Mouse (Mus musculus) embryonic facial prominence, embryonic 10.5 days (tissue): Measurements from ENCODE around the gene Gabrg3. TPM values are rescaled to one million over a fixed set of nuclear protein-coding genes. Genes with fewer than 3 reads are reported as not detected.

Source experiments
- DNase-seq: peaks from one replicate; pipeline ENCODE4 v3.0.0-alpha.2; 2017; ENCODE audit warnings: low spot score
- H3K27ac ChIP-seq: fragments of 300-500 bp; sonication (generic); replicated peaks from 2 replicates; pipeline ENCODE4 v1.5.1; 2016; ENCODE audit warnings: mild to moderate bottlenecking
- H3K27me3 ChIP-seq: fragments of 300-500 bp; sonication (generic); replicated peaks from 2 replicates; pipeline ENCODE4 v1.6.1; 2016; ENCODE audit warnings: low read depth, mild to moderate bottlenecking; ENCODE audit not compliant: poor library complexity, severe bottlenecking
- H3K36me3 ChIP-seq: fragments of 300-500 bp; sonication (generic); replicated peaks from 2 replicates; pipeline ENCODE4 v1.6.1; 2016; ENCODE audit warnings: mild to moderate bottlenecking, moderate library complexity
- H3K4me1 ChIP-seq: fragments of 300-500 bp; sonication (generic); 2 replicates; pipeline ENCODE4 v1.6.1; 2016
- H3K4me3 ChIP-seq: fragments of 300-500 bp; sonication (generic); 2 replicates; pipeline ENCODE4 v1.5.1; 2016; ENCODE audit warnings: mild to moderate bottlenecking, moderate library complexity
- H3K9me3 ChIP-seq: fragments of 300-500 bp; sonication (generic); 2 replicates; pipeline ENCODE4 v1.6.1; 2016; ENCODE audit warnings: mild to moderate bottlenecking
- WGBS: fragments of 180-500 bp; shearing (Covaris S2); methylation state at CpG from one replicate; pipeline ENCODE4 v1.1.7; 2016; 5-methylcytosine and 5-hydroxymethylcytosine counted together
- polyA plus RNA-seq: library from polyadenylated mRNA; unstranded; fragments of >200 nt; fragmentation: Nextera tagmentation; extraction: Ambion mirVana; gene quantifications from 2 replicates; pipeline ENCODE4 v1.2.1, GENCODE M21; 2016

The Gabrg3 gene
- 0.20 and 0.27 TPM in 2 replicates for polyA plus RNA-seq

- under 1% methylated on average over 71 of the region's 71 CpGs for WGBS
- no peak within 1 kb of the TSS; the same call in 1 of the 2 replicates for H3K27ac ChIP-seq
Observed at GRCm38 (mm10) chr7:57386517-57387340, at the start of gene Gabrg3. Gabrg3 (minus strand) TSS chr7:57387188.

GRCm38 (mm10) chr7:57422675-57423074 is 35.7 kb upstream of the Gabrg3 start:
- H3K27ac ChIP-seq = no peak overlapping the region
- DNase-seq = no peak
- H3K27me3 ChIP-seq = no peaks in the 10 kb centered on the region
- H3K9me3 ChIP-seq = no peaks in the 10 kb centered on the region
- H3K4me1 ChIP-seq = no peaks in the 10 kb centered on the region
- no peak overlapping the region for H3K4me3 ChIP-seq
- H3K36me3 ChIP-seq = no peaks in the 10 kb centered on the region
- 85% methylated on average over 1 of the region's 1 CpGs for WGBS

More at GRCm38 (mm10) chr7:57386517-57387340, at the start of gene Gabrg3:
- peak; percentile 52 for DNase-seq
- Histone ChIP-seq H3K4me3 (peak within 1 kb of the TSS; percentile 71), H3K27me3 (peaks cover 42% of the 10 kb centered on the region), H3K9me3 (no peaks in the 10 kb centered on the region), H3K4me1 (peaks cover 11% of the 10 kb centered on the region), H3K36me3 (no peaks in the 10 kb centered on the region)

DNA sequence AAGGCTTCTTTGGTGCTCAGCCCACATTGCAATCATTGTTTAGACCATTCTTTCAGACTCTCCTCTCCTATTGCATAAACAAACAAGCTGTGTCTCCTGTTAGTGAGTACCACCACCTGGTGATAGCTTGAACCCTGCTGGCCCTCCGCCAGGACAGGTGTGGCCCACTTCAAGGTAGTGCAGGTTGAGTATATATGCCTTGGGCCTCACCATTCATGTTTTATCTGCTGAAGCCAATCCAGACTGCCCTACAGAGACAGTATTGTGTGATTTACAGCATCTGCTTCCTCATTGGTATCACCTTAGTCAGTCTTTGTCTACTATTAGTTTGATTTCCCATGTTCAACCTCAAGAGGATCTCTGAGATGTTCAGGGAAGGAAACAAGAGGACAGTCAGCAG is 34.1 kb upstream of the Gabrg3 start:
- H3K36me3 ChIP-seq = no peaks in the 10 kb centered on the region
- DNase-seq = no peak
- WGBS = 86% methylated on average over 1 of the region's 1 CpGs
- no peaks in the 10 kb centered on the region for H3K9me3 ChIP-seq
- H3K4me3 ChIP-seq = no peak overlapping the region
- H3K4me1 ChIP-seq = no peaks in the 10 kb centered on the region
- H3K27me3 ChIP-seq = no peaks in the 10 kb centered on the region
- no peak overlapping the region for H3K27ac ChIP-seq

DNA sequence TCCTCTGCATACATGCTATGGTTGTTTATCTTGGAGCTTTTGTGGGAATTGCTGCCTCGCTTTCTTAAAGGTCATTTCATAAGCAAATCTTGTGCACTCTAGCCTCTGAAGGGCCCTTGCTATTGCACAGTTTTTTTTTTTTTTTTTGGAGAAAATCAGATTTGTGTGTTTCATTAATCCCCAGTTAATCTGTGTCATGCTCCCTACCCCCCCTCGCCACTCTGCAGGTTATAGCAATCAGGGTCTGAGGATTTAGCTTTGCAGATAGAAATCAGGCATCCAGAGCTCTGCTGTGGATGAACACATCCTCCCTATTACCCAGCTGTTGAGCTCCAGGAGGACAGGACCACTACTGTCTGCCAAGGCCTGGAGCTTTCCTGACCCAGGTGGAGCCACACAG is 32.4 kb upstream of the Gabrg3 start, which contains the start of gene Gabrb3:
Gabrb3 (plus strand) TSS at position 301 of the 400 bp plus-strand sequence.
- H3K27me3 ChIP-seq = no peaks in the 10 kb centered on the region
- H3K27ac ChIP-seq = no peak within 1 kb of the TSS
- no peak within 1 kb of the TSS for H3K4me3 ChIP-seq
- WGBS = 93% methylated on average over 2 of the region's 2 CpGs
- H3K9me3 ChIP-seq = no peaks in the 10 kb centered on the region
- no peak for DNase-seq
- H3K4me1 ChIP-seq = no peaks in the 10 kb centered on the region
- no peaks in the 10 kb centered on the region for H3K36me3 ChIP-seq

- H3K4me1 ChIP-seq = no peaks in the 10 kb centered on the region
- no peak for DNase-seq
- H3K27ac ChIP-seq = no peak overlapping the region
- no peaks in the 10 kb centered on the region for H3K9me3 ChIP-seq
- H3K4me3 ChIP-seq = no peak overlapping the region
- 41% methylated on average over 1 of the region's 1 CpGs for WGBS
- no peaks in the 10 kb centered on the region for H3K36me3 ChIP-seq
- H3K27me3 ChIP-seq = no peaks in the 10 kb centered on the region
Observed at GRCm38 (mm10) chr7:57412896-57413295, 25.9 kb upstream of the Gabrg3 start.

- Histone ChIP-seq H3K36me3 (no peaks in the 10 kb centered on the region), H3K9me3 (no peaks in the 10 kb centered on the region), H3K27me3 (no peaks in the 10 kb centered on the region), H3K27ac (no peak overlapping the region), H3K4me1 (no peaks in the 10 kb centered on the region), H3K4me3 (no peak overlapping the region)
- 92% methylated on average over 4 of the region's 4 CpGs for WGBS
- DNase-seq = no peak
Observed at GRCm38 (mm10) chr7:57411163-57411562, 24.2 kb upstream of the Gabrg3 start.

DNA sequence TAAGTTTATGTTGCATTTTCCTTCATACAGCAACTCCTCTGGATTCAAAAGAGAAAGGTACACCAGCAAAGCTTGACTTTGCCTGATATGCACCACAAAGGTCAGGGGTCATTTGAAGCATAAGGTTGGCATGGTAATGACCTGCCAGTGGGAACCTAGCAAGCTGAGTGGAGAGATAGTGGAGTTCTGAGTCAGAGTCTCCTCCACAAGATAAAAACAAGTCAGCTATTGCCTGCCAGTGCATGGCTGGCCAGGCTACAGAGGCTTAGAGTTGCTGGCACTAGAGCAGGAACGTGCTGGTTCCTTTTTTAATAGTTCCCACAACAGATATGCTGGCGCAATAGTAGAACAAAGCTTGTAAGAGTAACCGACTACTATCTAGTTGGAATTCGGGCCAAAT is 6.6 kb upstream of the Gabrg3 start:
- 92% methylated on average over 4 of the region's 4 CpGs for WGBS
- no peak for DNase-seq
- no peaks in the 10 kb centered on the region for H3K9me3 ChIP-seq
- no peak overlapping the region for H3K4me3 ChIP-seq
- 0 out of 2 replicates have a peak, but pooled peaks cover under 1% of the 10 kb centered on the region for H3K27me3 ChIP-seq
- H3K27ac ChIP-seq = no peak overlapping the region
- H3K4me1 ChIP-seq = peaks cover 3% of the 10 kb centered on the region; the same call in 1 of the 2 replicates
- H3K36me3 ChIP-seq = no peaks in the 10 kb centered on the region

DNA sequence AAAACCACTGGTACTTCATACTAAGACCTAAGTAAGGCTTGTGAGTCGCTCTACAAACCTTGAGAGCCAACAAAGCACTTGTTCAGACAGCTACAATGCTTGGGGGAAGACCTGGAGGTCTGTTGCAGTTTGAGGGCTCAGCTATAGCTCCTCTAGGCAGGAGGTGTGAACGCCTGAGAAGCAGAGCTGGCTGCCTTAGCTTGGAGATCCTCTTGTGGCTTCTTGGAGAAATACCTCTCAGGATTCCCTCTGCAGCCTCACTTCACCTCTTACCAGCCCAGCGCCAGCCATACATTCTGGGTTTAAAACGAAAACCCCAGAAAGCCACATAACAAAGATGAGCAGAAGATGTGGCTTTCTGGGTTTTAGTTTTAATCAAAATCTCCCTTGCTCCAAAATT is 3.1 kb upstream of the Gabrg3 start:
- Histone ChIP-seq H3K27ac (no peak overlapping the region), H3K36me3 (no peaks in the 10 kb centered on the region), H3K4me1 (peaks cover 14% of the 10 kb centered on the region), H3K9me3 (no peaks in the 10 kb centered on the region), H3K4me3 (no peak overlapping the region), H3K27me3 (peaks cover 35% of the 10 kb centered on the region)
- WGBS = 44% methylated on average over 4 of the region's 4 CpGs
- DNase-seq = no peak

GRCm38 (mm10) chr7:57387341-57387654 is 310 bp upstream of the Gabrg3 start:
- Histone ChIP-seq H3K4me1 (peaks cover 13% of the 10 kb centered on the region), H3K27ac (no peak overlapping the region), H3K9me3 (no peaks in the 10 kb centered on the region), H3K36me3 (no peaks in the 10 kb centered on the region), H3K27me3 (peaks cover 42% of the 10 kb centered on the region), H3K4me3 (peak overlapping the region; percentile 71)
- DNase-seq = no peak
- WGBS = 22% methylated on average over 6 of the region's 6 CpGs

GRCm38 (mm10) chr7:57384112-57384511 is 2.9 kb downstream of the Gabrg3 start:
- WGBS = 33% methylated on average over 4 of the region's 4 CpGs

GRCm38 (mm10) chr7:57366013-57366390 is 21.0 kb downstream of the Gabrg3 start:
- H3K4me3 ChIP-seq = no peak overlapping the region
- no peaks in the 10 kb centered on the region for H3K27me3 ChIP-seq
- DNase-seq = no peak
- H3K36me3 ChIP-seq = no peaks in the 10 kb centered on the region
- no peaks in the 10 kb centered on the region for H3K9me3 ChIP-seq
- 89% methylated on average over 5 of the region's 5 CpGs for WGBS
- no peak overlapping the region for H3K27ac ChIP-seq
- no peaks in the 10 kb centered on the region for H3K4me1 ChIP-seq

More at GRCm38 (mm10) chr7:57384112-57384511, 2.9 kb downstream of the Gabrg3 start:
- Histone ChIP-seq H3K9me3 (no peaks in the 10 kb centered on the region), H3K27ac (no peak overlapping the region), H3K36me3 (no peaks in the 10 kb centered on the region), H3K4me1 (peaks cover 11% of the 10 kb centered on the region), H3K27me3 (peaks cover 42% of the 10 kb centered on the region), H3K4me3 (no peak overlapping the region)
- DNase-seq = no peak

DNA sequence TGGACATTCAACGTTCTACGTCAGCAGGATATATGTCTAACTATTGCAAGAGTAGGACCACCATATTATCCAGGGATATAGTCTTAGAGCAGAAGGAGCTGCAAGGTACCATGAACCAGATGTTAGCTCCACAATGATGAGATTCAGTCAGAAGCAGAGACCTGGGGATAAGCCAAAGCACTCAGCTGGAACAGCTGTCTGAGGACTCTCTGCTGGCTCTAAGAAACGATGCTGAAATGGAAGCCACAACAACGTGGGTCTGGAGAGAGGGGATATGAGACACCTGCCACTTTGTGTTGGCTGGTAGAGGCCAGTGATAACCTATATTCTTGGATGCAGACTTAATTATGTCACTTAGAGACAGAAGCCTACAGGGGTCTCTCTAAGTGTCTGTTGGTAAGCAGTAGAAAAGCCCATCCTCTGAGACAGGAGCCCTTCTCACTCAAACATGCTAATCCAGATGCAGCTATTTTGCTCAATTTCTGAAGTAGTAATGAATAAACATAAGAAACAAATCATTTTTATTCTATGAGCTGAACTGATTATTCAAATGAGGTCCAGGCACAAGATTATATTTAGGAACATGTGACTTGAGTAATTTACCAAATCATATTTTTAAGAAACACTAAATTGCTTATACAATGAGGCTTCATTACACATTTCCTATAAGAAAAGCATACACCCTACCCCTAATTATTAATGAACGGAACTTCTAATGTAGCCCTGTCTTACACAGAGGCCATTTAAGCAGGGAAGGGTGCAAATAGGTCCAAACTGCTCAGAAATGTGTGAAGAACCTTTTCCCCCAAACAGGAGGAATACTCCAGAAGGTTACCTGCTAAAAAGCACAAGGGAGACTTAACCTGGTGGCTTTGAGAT is 21.6 kb downstream of the Gabrg3 start:
- WGBS = 80% methylated on average over 5 of the region's 5 CpGs
- Histone ChIP-seq H3K27ac (no peak overlapping the region), H3K9me3 (no peaks in the 10 kb centered on the region), H3K36me3 (no peaks in the 10 kb centered on the region), H3K27me3 (no peaks in the 10 kb centered on the region), H3K4me3 (no peak overlapping the region), H3K4me1 (no peaks in the 10 kb centered on the region)
- no peak for DNase-seq
